Mouse (Mus musculus): ENCODE results near the gene Haus8.

DNA sequence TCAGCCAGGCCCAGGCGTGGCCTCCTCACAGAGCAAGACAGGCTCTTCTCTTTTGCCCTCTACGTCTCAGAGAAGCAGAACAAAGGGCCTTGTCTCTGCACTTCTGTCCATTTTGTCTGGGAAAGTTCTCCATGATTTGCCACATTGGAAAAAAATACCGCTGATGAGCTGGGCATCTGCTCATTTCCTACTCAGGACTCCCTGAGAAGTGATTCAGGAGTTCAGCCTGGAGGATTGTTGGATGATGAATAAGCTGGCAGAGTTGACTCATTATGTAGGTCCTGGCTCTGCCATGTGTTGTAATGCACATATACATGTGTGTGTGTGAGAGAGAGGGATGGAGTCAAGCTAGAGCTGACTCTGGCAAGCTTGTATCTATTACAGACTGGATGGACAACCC lies 3.4 kb upstream of the Haus8 start:
- TF ChIP-seq EP300 (IDR thresholded peaks at IDR 0.05; ENCODE audit: low read depth) (no peak), CTCF (IDR thresholded peaks at IDR 0.05; ENCODE audit: low read depth) (no peak)

Data from liver, postnatal 0 days (tissue).